Mouse (Mus musculus) CH12.LX (cell line): ENCODE measurements around the gene Trim17.

Experiments used
- CTCF ChIP-seq, 2 experiments: IDR thresholded peaks in 1 of 2; conservative IDR thresholded peaks in 1 of 2; 2 replicates each; pipeline ENCODE4 v1.5.1; 2011 to 2012; ENCODE audit warnings: low read depth in 2 of 2, low read length in 2 of 2, improper control_type of control experiment in 1 of 2, inconsistent platforms in 1 of 2, mild to moderate bottlenecking in 1 of 2, moderate library complexity in 1 of 2
- E2F4 ChIP-seq: IDR thresholded peaks from 2 replicates; pipeline ENCODE4 v1.6.1; 2011; ENCODE audit warnings: low read depth, low read length, improper control_type of control experiment; ENCODE audit not compliant: insufficient replicate concordance
- EP300 ChIP-seq: IDR thresholded peaks from 2 replicates; pipeline ENCODE4 v1.6.1; 2011; ENCODE audit warnings: low read length, improper control_type of control experiment
- JUND ChIP-seq: conservative IDR thresholded peaks from 2 replicates; pipeline ENCODE4 v1.6.1; 2011; ENCODE audit warnings: low read depth, low read length, improper control_type of control experiment
- MAFK ChIP-seq: IDR thresholded peaks from 2 replicates; pipeline ENCODE4 v1.6.1; 2011; ENCODE audit warnings: low read length, improper control_type of control experiment; ENCODE audit not compliant: insufficient replicate concordance
- MEF2A ChIP-seq: IDR thresholded peaks from 2 replicates; pipeline ENCODE4 v1.6.1; 2014; ENCODE audit warnings: low read depth, mild to moderate bottlenecking, inconsistent platforms, low read length, improper control_type of control experiment, borderline replicate concordance
- MYC ChIP-seq: IDR thresholded peaks from 2 replicates; pipeline ENCODE4 v1.6.1; 2011; ENCODE audit warnings: low read depth, mild to moderate bottlenecking, improper control_type of control experiment, low read length
- POLR2A ChIP-seq: IDR thresholded peaks from 2 replicates; pipeline ENCODE4 v1.6.1; 2011; ENCODE audit warnings: low read depth, mild to moderate bottlenecking, improper control_type of control experiment, low read length
- RCOR1 ChIP-seq: conservative IDR thresholded peaks from 2 replicates; pipeline ENCODE4 v1.6.1; 2012; ENCODE audit warnings: low read depth, mild to moderate bottlenecking, inconsistent platforms, low read length, improper control_type of control experiment
- TCF12 ChIP-seq: IDR thresholded peaks from 2 replicates; pipeline ENCODE4 v1.6.1; 2014; ENCODE audit warnings: low read depth, mild to moderate bottlenecking, inconsistent platforms, low read length, improper control_type of control experiment
- USF1 ChIP-seq: IDR thresholded peaks from 2 replicates; pipeline ENCODE4 v1.6.1; 2014; ENCODE audit warnings: low read depth, mild to moderate bottlenecking, inconsistent platforms, low read length, improper control_type of control experiment
- USF2 ChIP-seq: conservative IDR thresholded peaks from 2 replicates; pipeline ENCODE4 v1.6.1; 2011; ENCODE audit warnings: low read depth, low read length, improper control_type of control experiment
- ZNF384 ChIP-seq: IDR thresholded peaks from 2 replicates; pipeline ENCODE4 v1.6.1; 2012; ENCODE audit warnings: low read depth, low read length, improper control_type of control experiment, inconsistent platforms

DNA sequence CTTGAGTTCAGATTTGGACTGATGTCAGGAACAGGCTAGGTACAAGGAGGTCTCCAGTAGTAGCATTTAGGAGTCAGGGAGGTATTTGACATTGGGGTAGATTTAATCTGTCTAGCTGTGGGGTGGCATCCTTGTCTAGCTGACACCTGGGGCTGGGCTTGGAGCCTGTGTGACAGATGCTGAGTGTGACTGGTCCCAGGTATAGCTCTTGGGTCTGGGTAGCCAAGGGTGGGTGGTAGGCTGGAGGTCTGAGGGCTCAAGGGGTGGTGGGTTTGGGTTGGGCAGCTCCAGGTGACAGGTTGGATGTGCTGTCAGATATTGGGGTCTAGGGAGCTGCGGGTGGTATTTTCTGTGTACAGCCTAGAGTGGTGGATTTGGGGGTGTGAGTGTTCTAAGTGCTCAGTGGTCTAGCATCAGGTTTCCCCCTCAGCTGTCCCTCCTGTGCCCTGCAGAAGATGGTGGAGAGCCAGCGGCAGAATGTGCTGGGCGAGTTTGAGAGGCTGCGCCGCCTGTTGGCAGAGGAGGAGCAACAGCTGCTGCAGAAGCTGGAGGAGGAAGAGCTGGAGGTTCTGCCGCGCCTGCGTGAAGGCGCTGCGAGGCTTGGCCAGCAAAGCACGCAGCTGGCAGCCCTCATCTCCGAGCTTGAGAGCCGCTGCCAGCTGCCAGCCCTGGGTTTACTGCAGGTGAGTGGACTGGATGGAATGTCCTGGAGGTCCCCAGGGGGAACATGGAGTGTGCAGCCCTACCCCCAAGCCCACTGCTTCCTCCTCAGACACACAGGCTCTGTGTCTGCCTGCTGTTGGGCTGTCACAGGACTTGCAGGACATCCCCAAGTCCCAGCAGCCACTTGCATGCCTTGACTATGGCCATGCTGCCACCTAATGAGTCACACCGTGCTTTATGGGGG is 27.3 kb downstream of the Trim17 start:
- TF ChIP-seq TCF12 = peak; percentile 92
- no peak for TF ChIP-seq MAFK
- no peak for TF ChIP-seq JUND
- TF ChIP-seq EP300 = peak; percentile 64
- no peak for TF ChIP-seq RCOR1
- no peak for TF ChIP-seq E2F4
- TF ChIP-seq ZNF384 = no peak
- TF ChIP-seq MEF2A = 0 out of 2 replicates have a peak, but pooled peaks have one; percentile 61
- peak; percentile 58 to 94 for TF ChIP-seq CTCF (conservative IDR thresholded peaks at IDR 0.05 in 1 of 2, IDR thresholded peaks at IDR 0.05 in 1 of 2; ENCODE audit: low read depth in 2 of 2, low read length in 2 of 2)
- TF ChIP-seq MYC = peak; percentile 73
- TF ChIP-seq USF2 = no peak
- TF ChIP-seq POLR2A = no peak
- TF ChIP-seq USF1 = no peak
